Mouse (Mus musculus): Measurements from ENCODE around the gene Prrc2a. TPM values are rescaled to one million over a fixed set of nuclear protein-coding genes. Genes with fewer than 3 reads are reported as not detected.

The Prrc2a gene
- polyA plus RNA-seq, 2 experiments = 33.4 to 61.4 TPM

GRCm38 (mm10) chr17:35131500-35132173 is 33.1 kb downstream of the Prrc2a start, which contains the start of gene Apom:
Gene Apom (minus strand): TSS chr17:35132050.
- Histone ChIP-seq H3K9me3 (ENCODE audit: control insufficient read depth, low read length) (no peaks in the 10 kb centered on the region), H3K36me3 (replicated peaks; ENCODE audit: control insufficient read depth, insufficient read depth, low read depth) (no peaks in the 10 kb centered on the region), H3K27ac (no peak within 1 kb of the TSS), H3K4me2 (ENCODE audit: low read depth) (peak within 1 kb of the TSS; percentile 37), H3K9ac (replicated peaks) (no peak within 1 kb of the TSS; the same call in 1 of the 2 replicates), H3K4me3 (ENCODE audit: insufficient read depth in 1 of 2, low read depth in 2 of 2, low read length in 2 of 2) (peak within 1 kb of the TSS; percentile 22 to 63), H3K27me3 (ENCODE audit: control insufficient read depth, insufficient read depth, low read length) (no peaks in the 10 kb centered on the region), H3K4me1 (replicated peaks; ENCODE audit: control insufficient read depth in 2 of 2, insufficient read depth in 2 of 2, low read length in 1 of 2) (peaks cover 9 to 11% of the 10 kb centered on the region in 2 experiments)
- TF ChIP-seq EP300 (IDR thresholded peaks at IDR 0.05; ENCODE audit: low read depth) (no peak), CTCF (IDR thresholded peaks at IDR 0.05; ENCODE audit: low read depth) (no peak)
- WGBS (ENCODE audit: insufficient replicate concordance) = 67% methylated on average over 15 of the region's 15 CpGs
- ATAC-seq (ENCODE audit: insufficient read depth) = no peak
- DNase-seq (ENCODE audit: low read depth in 3 of 3, low spot score in 3 of 3) = no peak

- Histone ChIP-seq H3K4me2 (ENCODE audit: low read depth) (peak overlapping the region; percentile 37), H3K4me3 (ENCODE audit: insufficient read depth in 1 of 2, low read depth in 2 of 2, low read length in 2 of 2) (peak overlapping the region; percentile 22 to 63), H3K36me3 (replicated peaks; ENCODE audit: control insufficient read depth, insufficient read depth, low read depth) (no peaks in the 10 kb centered on the region), H3K4me1 (replicated peaks; ENCODE audit: control insufficient read depth in 2 of 2, insufficient read depth in 2 of 2, low read length in 1 of 2) (peaks cover 3 to 5% of the 10 kb centered on the region in 2 experiments), H3K9ac (replicated peaks) (no peak overlapping the region; the same call in 1 of the 2 replicates), H3K27me3 (ENCODE audit: control insufficient read depth, insufficient read depth, low read length) (no peaks in the 10 kb centered on the region), H3K9me3 (ENCODE audit: control insufficient read depth, low read length) (no peaks in the 10 kb centered on the region), H3K27ac (no peak overlapping the region)
- DNase-seq (ENCODE audit: low read depth in 3 of 3, low spot score in 3 of 3) (no peak), ATAC-seq (ENCODE audit: insufficient read depth) (no peak)
- TF ChIP-seq CTCF (IDR thresholded peaks at IDR 0.05; ENCODE audit: low read depth) (no peak), EP300 (IDR thresholded peaks at IDR 0.05; ENCODE audit: low read depth) (no peak)
- WGBS (ENCODE audit: insufficient replicate concordance) = 69% methylated on average over 8 of the region's 8 CpGs
These were observed 33.7 kb downstream of the Prrc2a start for GRCm38 (mm10) chr17:35131038-35131437.

- H3K4me1 ChIP-seq (replicated peaks; ENCODE audit: control insufficient read depth in 2 of 2, insufficient read depth in 2 of 2, low read length in 1 of 2) = peaks cover 7 to 12% of the 10 kb centered on the region in 2 experiments
- H3K4me2 ChIP-seq (ENCODE audit: low read depth) = 0 out of 2 replicates have a peak overlapping the region, but pooled peaks have one; percentile 13
- DNase-seq (ENCODE audit: low read depth in 3 of 3, low spot score in 3 of 3) = no peak
- no peaks in the 10 kb centered on the region for H3K9me3 ChIP-seq (ENCODE audit: control insufficient read depth, low read length)
- no peak for ATAC-seq (ENCODE audit: insufficient read depth)
- H3K27ac ChIP-seq = no peak overlapping the region
- H3K27me3 ChIP-seq (ENCODE audit: control insufficient read depth, insufficient read depth, low read length) = no peaks in the 10 kb centered on the region
- no peak overlapping the region for H3K4me3 ChIP-seq (ENCODE audit: insufficient read depth in 1 of 2, low read depth in 2 of 2, low read length in 2 of 2)
- TF ChIP-seq EP300 (IDR thresholded peaks at IDR 0.05; ENCODE audit: low read depth) (no peak), CTCF (IDR thresholded peaks at IDR 0.05; ENCODE audit: low read depth) (no peak)
- peaks cover 6% of the 10 kb centered on the region for H3K36me3 ChIP-seq (replicated peaks; ENCODE audit: control insufficient read depth, insufficient read depth, low read depth)
- 68% methylated on average over 11 of the region's 11 CpGs for WGBS (ENCODE audit: insufficient replicate concordance)
- no peak overlapping the region for H3K9ac ChIP-seq (replicated peaks)
These were observed 35.7 kb downstream of the Prrc2a start for GRCm38 (mm10) chr17:35128996-35129395.

- no peak for TF ChIP-seq EP300 (IDR thresholded peaks at IDR 0.05; ENCODE audit: low read depth)
- WGBS (ENCODE audit: insufficient replicate concordance) = 51% methylated on average over 13 of the region's 13 CpGs
- Histone ChIP-seq H3K36me3 (replicated peaks; ENCODE audit: control insufficient read depth, insufficient read depth, low read depth) (peaks cover 11% of the 10 kb centered on the region), H3K4me3 (ENCODE audit: insufficient read depth in 1 of 2, low read depth in 2 of 2, low read length in 2 of 2) (peak overlapping the region; percentile 61 to 71), H3K27me3 (ENCODE audit: control insufficient read depth, insufficient read depth, low read length) (no peaks in the 10 kb centered on the region), H3K9me3 (ENCODE audit: control insufficient read depth, low read length) (no peaks in the 10 kb centered on the region), H3K27ac (peak overlapping the region; percentile 70; the same call in 1 of the 2 replicates), H3K4me1 (replicated peaks; ENCODE audit: control insufficient read depth in 2 of 2, insufficient read depth in 2 of 2, low read length in 1 of 2) (peaks cover 8 to 12% of the 10 kb centered on the region in 2 experiments), H3K9ac (replicated peaks) (peak overlapping the region; percentile 79), H3K4me2 (ENCODE audit: low read depth) (peak overlapping the region; percentile 91)
- DNase-seq (ENCODE audit: low read depth in 3 of 3, low spot score in 3 of 3) = no peak
- ATAC-seq (ENCODE audit: insufficient read depth) = no peak
These were observed 37.7 kb downstream of the Prrc2a start for GRCm38 (mm10) chr17:35127017-35127416.

GRCm38 (mm10) chr17:35126206-35126611 is 38.5 kb downstream of the Prrc2a start, which contains the start of gene D17H6S53E:
Gene D17H6S53E (plus strand): TSS chr17:35126373.
- Histone ChIP-seq H3K4me2 (ENCODE audit: low read depth) (peak within 1 kb of the TSS; percentile 91), H3K36me3 (replicated peaks; ENCODE audit: control insufficient read depth, insufficient read depth, low read depth) (peaks cover 11% of the 10 kb centered on the region), H3K4me1 (replicated peaks; ENCODE audit: control insufficient read depth in 2 of 2, insufficient read depth in 2 of 2, low read length in 1 of 2) (peaks cover 10 to 12% of the 10 kb centered on the region in 2 experiments), H3K9me3 (ENCODE audit: control insufficient read depth, low read length) (no peaks in the 10 kb centered on the region), H3K27ac (peak within 1 kb of the TSS; percentile 70), H3K9ac (replicated peaks) (peak within 1 kb of the TSS; percentile 79), H3K4me3 (ENCODE audit: insufficient read depth in 1 of 2, low read depth in 2 of 2, low read length in 2 of 2) (peak within 1 kb of the TSS; percentile 61 to 71), H3K27me3 (ENCODE audit: control insufficient read depth, insufficient read depth, low read length) (no peaks in the 10 kb centered on the region)
- ATAC-seq (ENCODE audit: insufficient read depth) (peak; percentile 69), DNase-seq (ENCODE audit: low read depth in 3 of 3, low spot score in 3 of 3) (peak; percentile 56 to 62 (median 62))
- WGBS (ENCODE audit: insufficient replicate concordance) = under 1% methylated on average over 36 of the region's 36 CpGs
- TF ChIP-seq EP300 (IDR thresholded peaks at IDR 0.05; ENCODE audit: low read depth) = no peak
- TF ChIP-seq CTCF (IDR thresholded peaks at IDR 0.05; ENCODE audit: low read depth) = peak; percentile 10; the same call in 1 of the 2 replicates

Data from liver, embryonic 14.5 days (tissue).